Mouse (Mus musculus) stomach, postnatal 0 days (tissue): ENCODE measurements at regions not wholly inside any gene's neighbourhood (a gene's known extent, or its start where the extent isn't known, plus 50 kb on each side); places are given as distances from the start of the nearest gene placed in this dataset.

ENCODE experiments used
- CTCF ChIP-seq: IDR thresholded peaks from 2 replicates; pipeline ENCODE4 v1.5.1; 2016; ENCODE audit warnings: antibody characterized with exemption, low read depth, mild to moderate bottlenecking, moderate library complexity
- EP300 ChIP-seq: optimal IDR thresholded peaks from 2 replicates; pipeline ENCODE3; 2016; ENCODE audit warnings: antibody characterized with exemption

DNA sequence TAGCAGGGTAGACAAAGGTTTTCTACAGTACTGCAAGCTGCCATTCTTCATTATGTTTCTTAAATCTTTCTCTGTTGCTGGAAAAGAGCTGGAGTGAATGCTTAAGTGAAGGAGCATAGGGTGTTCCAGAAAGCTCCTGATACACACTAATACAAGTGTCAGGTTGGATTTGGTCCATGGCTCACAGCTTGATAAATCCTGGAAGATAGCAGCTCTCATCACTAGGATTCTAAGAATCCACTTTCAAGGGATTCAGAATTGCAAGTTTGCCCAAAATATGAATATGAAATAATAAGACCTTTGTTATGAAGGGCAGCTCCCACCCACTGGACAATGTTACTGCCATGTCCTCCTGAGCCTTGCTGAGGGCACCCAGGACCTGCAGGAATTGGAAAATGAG is 305.9 kb downstream of the Hdgfl1 start:
- TF ChIP-seq EP300 (no peak), CTCF (no peak)
